Mouse (Mus musculus) activated CD4-positive, CD25-positive, alpha-beta regulatory T cell, adult 4 months (primary cell): ENCODE measurements around the gene Tmco3. TPM values are rescaled to one million over a fixed set of nuclear protein-coding genes. Genes with fewer than 3 reads are reported as not detected.

Experiments
- polyA plus RNA-seq, 2 experiments: library from polyadenylated mRNA; unstranded; fragments of 100-300 nt; shearing (Covaris generic); gene quantifications; one replicate each; pipeline ENCODE4 v1.2.1; 2017

The Tmco3 gene
- polyA plus RNA-seq, 2 experiments from 2014 or later: 21.8 to 26.2 TPM

Other genes with a start within 250 kb of the Tmco3 start
- gene Proz, start 227.3 kb upstream of the Tmco3 start, polyA plus RNA-seq: 1 to 10 TPM; 1.6 to 2.4 TPM
- 10 to 100 TPM; 32.3 to 36.5 TPM for gene Pcid2, start 182.7 kb upstream of the Tmco3 start, polyA plus RNA-seq
- 10 to 100 TPM; 10.9 to 16.6 TPM for gene Cul4a, start 182.6 kb upstream of the Tmco3 start, polyA plus RNA-seq
- gene Lamp1, start 129.0 kb upstream of the Tmco3 start, polyA plus RNA-seq: 10 to 100 TPM; 17.9 to 18.1 TPM
- gene Grtp1, start 87.6 kb upstream of the Tmco3 start, polyA plus RNA-seq: 1 to 10 TPM in 1 of 2 experiments, under 1 TPM in 1; 0.89 to 1.1 TPM
- gene Adprhl1, start 34.0 kb upstream of the Tmco3 start, polyA plus RNA-seq: not detected
- gene Dcun1d2, start 59 bp upstream of the Tmco3 start, polyA plus RNA-seq: 10 to 100 TPM; 18.4 to 21.2 TPM
- gene Tfdp1, start 50.6 kb downstream of the Tmco3 start, polyA plus RNA-seq: 10 to 100 TPM; 51.8 to 56.6 TPM
- gene Atp4b, start 108.6 kb downstream of the Tmco3 start, polyA plus RNA-seq: not detected
- not detected for gene Grk1, start 116.9 kb downstream of the Tmco3 start, polyA plus RNA-seq
- not detected for gene Tmem255b, start 147.0 kb downstream of the Tmco3 start, polyA plus RNA-seq
- not detected for gene Gas6, start 206.3 kb downstream of the Tmco3 start, polyA plus RNA-seq